Mouse (Mus musculus): ENCODE data around the gene Zyx.
A peak's percentile ranks its signal among the peaks of the same experiment; 100 is the strongest.

Zyx gene

GRCm38 (mm10) chr6:42349426-42350020 is at the start of gene Zyx:
Zyx (plus strand) TSS chr6:42349630.
- DNase-seq (ENCODE audit: low spot score in 2 of 2) = peak; percentile 89 to 95

GRCm38 (mm10) chr6:42309816-42310378 is 39.5 kb upstream of the Zyx start:
- DNase-seq (ENCODE audit: low spot score in 2 of 2) = no peak

GRCm38 (mm10) chr6:42310427-42311053 is 38.9 kb upstream of the Zyx start:
- no peak for DNase-seq (ENCODE audit: low spot score in 2 of 2)

GRCm38 (mm10) chr6:42318293-42318692 is 31.1 kb upstream of the Zyx start:
- no peak for DNase-seq (ENCODE audit: low spot score in 2 of 2)

GRCm38 (mm10) chr6:42323371-42324066 is 25.9 kb upstream of the Zyx start:
- no peak for DNase-seq (ENCODE audit: low spot score in 2 of 2)

- DNase-seq (ENCODE audit: low spot score in 2 of 2) = no peak
These were observed 25.4 kb upstream of the Zyx start for GRCm38 (mm10) chr6:42324067-42324481.

- no peak for DNase-seq (ENCODE audit: low spot score in 2 of 2)
These were observed 24.8 kb upstream of the Zyx start, which contains the start of gene Fam131b for GRCm38 (mm10) chr6:42324482-42325267. Fam131b (minus strand) TSS chr6:42324643.

GRCm38 (mm10) chr6:42325268-42325609 is 24.2 kb upstream of the Zyx start:
- peak; percentile 78 for DNase-seq (ENCODE audit: low spot score in 2 of 2)

- DNase-seq (ENCODE audit: low spot score in 2 of 2) = no peak
These were observed 22.9 kb upstream of the Zyx start for GRCm38 (mm10) chr6:42326509-42326908.

GRCm38 (mm10) chr6:42328757-42329156 is 20.7 kb upstream of the Zyx start:
- no peak for DNase-seq (ENCODE audit: low spot score in 2 of 2)

- DNase-seq (ENCODE audit: low spot score in 2 of 2) = no peak
These were observed 19.2 kb upstream of the Zyx start for GRCm38 (mm10) chr6:42330216-42330615.

GRCm38 (mm10) chr6:42330946-42331345 is 18.5 kb upstream of the Zyx start:
- DNase-seq (ENCODE audit: low spot score in 2 of 2) = no peak

GRCm38 (mm10) chr6:42339189-42339588 is 10.2 kb upstream of the Zyx start:
- DNase-seq (ENCODE audit: low spot score in 2 of 2) = no peak

- DNase-seq (ENCODE audit: low spot score in 2 of 2) = no peak
These were observed 9.4 kb upstream of the Zyx start for GRCm38 (mm10) chr6:42339981-42340380.

GRCm38 (mm10) chr6:42342171-42342570 is 7.3 kb upstream of the Zyx start:
- DNase-seq (ENCODE audit: low spot score in 2 of 2) = no peak

- no peak for DNase-seq (ENCODE audit: low spot score in 2 of 2)
These were observed 5.9 kb upstream of the Zyx start for GRCm38 (mm10) chr6:42343361-42344120.

GRCm38 (mm10) chr6:42344255-42344654 is 5.2 kb upstream of the Zyx start:
- no peak for DNase-seq (ENCODE audit: low spot score in 2 of 2)

GRCm38 (mm10) chr6:42348281-42349005 is 987 bp upstream of the Zyx start:
- no peak for DNase-seq (ENCODE audit: low spot score in 2 of 2)

GRCm38 (mm10) chr6:42349006-42349425 is 414 bp upstream of the Zyx start:
- DNase-seq (ENCODE audit: low spot score in 2 of 2) = peak; percentile 76 to 80
